Mouse (Mus musculus) midbrain, embryonic 15.5 days (tissue): ENCODE measurements around the gene Glo1. TPM values are rescaled to one million over a fixed set of nuclear protein-coding genes. Genes with fewer than 3 reads are reported as not detected.

ENCODE experiments used
- ATAC-seq: fragments of 200-750 bp; cut with Nextera tagmentation; replicated peaks from 2 replicates; pipeline ENCODE4 v1.8.0; 2017; ENCODE audit warnings: moderate TSS enrichment
- H3K27ac ChIP-seq: fragments of 300-500 bp; sonication (generic); 2 replicates; pipeline ENCODE4 v1.5.1; 2015; ENCODE audit warnings: mild to moderate bottlenecking, inconsistent platforms
- H3K27me3 ChIP-seq: fragments of 300-500 bp; sonication (generic); replicated peaks from 2 replicates; pipeline ENCODE4 v1.6.1; 2015; ENCODE audit warnings: inconsistent platforms
- H3K36me3 ChIP-seq: fragments of 300-500 bp; sonication (generic); replicated peaks from 2 replicates; pipeline ENCODE4 v1.6.1; 2015; ENCODE audit warnings: inconsistent platforms
- H3K4me1 ChIP-seq: fragments of 300-500 bp; sonication (generic); 2 replicates; pipeline ENCODE4 v1.6.1; 2015; ENCODE audit warnings: inconsistent platforms
- H3K4me2 ChIP-seq: fragments of 300-500 bp; sonication (generic); 2 replicates; pipeline ENCODE4 v1.6.1; 2015; ENCODE audit warnings: inconsistent platforms, mild to moderate bottlenecking, moderate library complexity
- H3K4me3 ChIP-seq: fragments of 300-500 bp; sonication (generic); 2 replicates; pipeline ENCODE4 v1.5.1; 2015; ENCODE audit warnings: mild to moderate bottlenecking, inconsistent platforms
- H3K9ac ChIP-seq: fragments of 300-500 bp; sonication (generic); 2 replicates; pipeline ENCODE4 v1.6.1; 2015; ENCODE audit warnings: mild to moderate bottlenecking, inconsistent platforms
- H3K9me3 ChIP-seq: fragments of 300-500 bp; sonication (generic); 2 replicates; pipeline ENCODE4 v1.6.1; 2016; ENCODE audit warnings: inconsistent platforms
- WGBS: fragments of 180-500 bp; shearing (Covaris S2); methylation state at CpG from one replicate; pipeline ENCODE4 v1.1.7; 2015; ENCODE audit warnings: mixed read lengths; 5-methylcytosine and 5-hydroxymethylcytosine counted together
- polyA plus RNA-seq: library from polyadenylated mRNA; unstranded; fragments of >200 nt; fragmentation: Nextera tagmentation; extraction: Ambion mirVana; gene quantifications from 2 replicates; pipeline ENCODE4 v1.2.1, GENCODE M21; 2015

Glo1 gene
- polyA plus RNA-seq, 1 experiment from 2014 or later, result 128 TPM

GRCm38 (mm10) chr17:30570971-30571370 lies 55.7 kb downstream of the Glo1 start:
- 68% methylated on average over 3 of the region's 3 CpGs for WGBS

GRCm38 (mm10) chr17:30570173-30570572 lies 56.5 kb downstream of the Glo1 start:
- Histone ChIP-seq H3K4me3 (no peak overlapping the region), H3K27ac (no peak overlapping the region), H3K4me2 (no peak overlapping the region), H3K9ac (no peak overlapping the region), H3K9me3 (no peaks in the 10 kb centered on the region), H3K4me1 (peaks cover 13% of the 10 kb centered on the region), H3K27me3 (no peaks in the 10 kb centered on the region), H3K36me3 (no peaks in the 10 kb centered on the region)
- no peak for ATAC-seq
- WGBS, result 77% methylated on average over 8 of the region's 8 CpGs

More at GRCm38 (mm10) chr17:30570971-30571370, 55.7 kb downstream of the Glo1 start:
- Histone ChIP-seq H3K4me2 (no peak overlapping the region), H3K9me3 (no peaks in the 10 kb centered on the region), H3K27ac (no peak overlapping the region), H3K36me3 (no peaks in the 10 kb centered on the region), H3K9ac (no peak overlapping the region), H3K4me3 (no peak overlapping the region), H3K27me3 (no peaks in the 10 kb centered on the region), H3K4me1 (peaks cover 15% of the 10 kb centered on the region)
- ATAC-seq, result no peak

GRCm38 (mm10) chr17:30568473-30568872 lies 58.2 kb downstream of the Glo1 start:
- H3K27me3 ChIP-seq, result no peaks in the 10 kb centered on the region
- no peaks in the 10 kb centered on the region for H3K36me3 ChIP-seq
- H3K4me1 ChIP-seq, result no peaks in the 10 kb centered on the region
- ATAC-seq, result no peak
- no peak overlapping the region for H3K4me3 ChIP-seq
- H3K4me2 ChIP-seq, result no peak overlapping the region
- no peak overlapping the region for H3K9ac ChIP-seq
- no peak overlapping the region for H3K27ac ChIP-seq
- no peaks in the 10 kb centered on the region for H3K9me3 ChIP-seq

GRCm38 (mm10) chr17:30564971-30565370 lies 61.7 kb downstream of the Glo1 start:
- Histone ChIP-seq H3K27ac (no peak overlapping the region), H3K27me3 (no peaks in the 10 kb centered on the region), H3K9ac (no peak overlapping the region), H3K4me2 (no peak overlapping the region), H3K36me3 (no peaks in the 10 kb centered on the region), H3K4me1 (no peaks in the 10 kb centered on the region), H3K4me3 (no peak overlapping the region), H3K9me3 (no peaks in the 10 kb centered on the region)
- no peak for ATAC-seq
- WGBS, result 86% methylated on average over 7 of the region's 7 CpGs

GRCm38 (mm10) chr17:30564407-30564806 lies 62.3 kb downstream of the Glo1 start:
- Histone ChIP-seq H3K4me2 (no peak overlapping the region), H3K4me1 (no peaks in the 10 kb centered on the region), H3K9ac (no peak overlapping the region), H3K4me3 (no peak overlapping the region), H3K36me3 (no peaks in the 10 kb centered on the region), H3K9me3 (no peaks in the 10 kb centered on the region), H3K27ac (no peak overlapping the region), H3K27me3 (no peaks in the 10 kb centered on the region)
- 93% methylated on average over 3 of the region's 3 CpGs for WGBS
- ATAC-seq, result no peak

- WGBS, result 75% methylated on average over 6 of the region's 6 CpGs
- Histone ChIP-seq H3K4me1 (no peaks in the 10 kb centered on the region), H3K4me2 (no peak overlapping the region), H3K4me3 (no peak overlapping the region), H3K36me3 (no peaks in the 10 kb centered on the region), H3K27ac (no peak overlapping the region), H3K9me3 (no peaks in the 10 kb centered on the region), H3K9ac (no peak overlapping the region), H3K27me3 (no peaks in the 10 kb centered on the region)
- ATAC-seq, result no peak
Observed at GRCm38 (mm10) chr17:30563484-30564075, 63.1 kb downstream of the Glo1 start.

GRCm38 (mm10) chr17:30562770-30563169 lies 63.9 kb downstream of the Glo1 start:
- Histone ChIP-seq H3K4me2 (no peak overlapping the region), H3K27me3 (no peaks in the 10 kb centered on the region), H3K4me1 (no peaks in the 10 kb centered on the region), H3K27ac (no peak overlapping the region), H3K9ac (no peak overlapping the region), H3K36me3 (no peaks in the 10 kb centered on the region), H3K9me3 (no peaks in the 10 kb centered on the region), H3K4me3 (no peak overlapping the region)
- WGBS, result 91% methylated on average over 2 of the region's 2 CpGs
- ATAC-seq, result no peak

- Histone ChIP-seq H3K36me3 (no peaks in the 10 kb centered on the region), H3K9me3 (no peaks in the 10 kb centered on the region), H3K9ac (no peak overlapping the region), H3K27ac (no peak overlapping the region), H3K4me2 (no peak overlapping the region), H3K4me1 (no peaks in the 10 kb centered on the region), H3K27me3 (no peaks in the 10 kb centered on the region), H3K4me3 (no peak overlapping the region)
- ATAC-seq, result no peak
- 51% methylated on average over 3 of the region's 3 CpGs for whole genome bisulfite sequencing
Observed at GRCm38 (mm10) chr17:30559536-30559935, 67.1 kb downstream of the Glo1 start.

GRCm38 (mm10) chr17:30558623-30559022 lies 68.0 kb downstream of the Glo1 start:
- no peak for ATAC-seq
- no peaks in the 10 kb centered on the region for H3K4me1 ChIP-seq
- H3K9ac ChIP-seq, result no peak overlapping the region
- no peaks in the 10 kb centered on the region for H3K36me3 ChIP-seq
- H3K4me2 ChIP-seq, result no peak overlapping the region
- no peaks in the 10 kb centered on the region for H3K9me3 ChIP-seq
- no peak overlapping the region for H3K27ac ChIP-seq
- H3K4me3 ChIP-seq, result no peak overlapping the region
- no peaks in the 10 kb centered on the region for H3K27me3 ChIP-seq
- 69% methylated on average over 2 of the region's 2 CpGs for WGBS

- H3K4me1 ChIP-seq, result no peaks in the 10 kb centered on the region
- ATAC-seq, result no peak
- no peaks in the 10 kb centered on the region for H3K27me3 ChIP-seq
- no peak overlapping the region for H3K9ac ChIP-seq
- H3K4me3 ChIP-seq, result no peak overlapping the region
- H3K27ac ChIP-seq, result no peak overlapping the region
- no peaks in the 10 kb centered on the region for H3K36me3 ChIP-seq
- WGBS, result 89% methylated on average over 3 of the region's 3 CpGs
- H3K9me3 ChIP-seq, result no peaks in the 10 kb centered on the region
- no peak overlapping the region for H3K4me2 ChIP-seq
Observed at GRCm38 (mm10) chr17:30556512-30556911, 70.2 kb downstream of the Glo1 start.

GRCm38 (mm10) chr17:30553027-30553937 lies 73.4 kb downstream of the Glo1 start:
- 88% methylated on average over 4 of the region's 4 CpGs for WGBS
- Histone ChIP-seq H3K27ac (no peak overlapping the region), H3K4me1 (no peaks in the 10 kb centered on the region), H3K4me3 (no peak overlapping the region), H3K27me3 (no peaks in the 10 kb centered on the region), H3K9ac (no peak overlapping the region), H3K4me2 (no peak overlapping the region), H3K36me3 (no peaks in the 10 kb centered on the region), H3K9me3 (no peaks in the 10 kb centered on the region)
- no peak for ATAC-seq

GRCm38 (mm10) chr17:30550774-30551107 lies 75.9 kb downstream of the Glo1 start:
- 31% methylated on average over 1 of the region's 1 CpGs for WGBS
- no peak overlapping the region for H3K27ac ChIP-seq
- no peaks in the 10 kb centered on the region for H3K36me3 ChIP-seq
- no peak overlapping the region for H3K4me2 ChIP-seq
- ATAC-seq, result no peak
- no peak overlapping the region for H3K9ac ChIP-seq
- no peaks in the 10 kb centered on the region for H3K27me3 ChIP-seq
- no peak overlapping the region for H3K4me3 ChIP-seq
- peaks cover 8% of the 10 kb centered on the region for H3K4me1 ChIP-seq
- H3K9me3 ChIP-seq, result no peaks in the 10 kb centered on the region
